Mouse (Mus musculus) olfactory bulb, adult 2 months (tissue): Measurements from ENCODE around the gene Lrpprc.

Source experiments
- CTCF ChIP-seq: fragments of 200-500 bp; IDR thresholded peaks from 2 replicates; pipeline ENCODE4 v1.5.1; 2012; ENCODE audit warnings: low read depth, mild to moderate bottlenecking, low read length, moderate library complexity; ENCODE audit not compliant: insufficient read depth
- POLR2A ChIP-seq: fragments of 200-500 bp; IDR thresholded peaks from 2 replicates; pipeline ENCODE4 v1.6.1; 2012; ENCODE audit warnings: mild to moderate bottlenecking, low read depth, low read length, moderate library complexity; ENCODE audit not compliant: insufficient read depth

- TF ChIP-seq CTCF (no peak), POLR2A (no peak)
Measured at GRCm38 (mm10) chr17:84749297-84749696, 41.3 kb downstream of the Lrpprc start.
